Mouse (Mus musculus) liver, embryonic 12.5 days (tissue): ENCODE data around the gene Thap7. TPM values are rescaled to one million over a fixed set of nuclear protein-coding genes. Genes with fewer than 3 reads are reported as not detected.
"Not testable (repeated sequence)": the region's sequence is repeated elsewhere in the genome, so short reads cannot be mapped to it uniquely, and the experiment has no call there.

Experiments used
- ATAC-seq: fragments of 200-750 bp; cut with Nextera tagmentation; 2 replicates; pipeline ENCODE4 v1.8.0; 2017; ENCODE audit warnings: moderate number of reproducible peaks, mild to moderate bottlenecking, moderate library complexity
- H3K27ac ChIP-seq: fragments of 300-500 bp; sonication (generic); 2 replicates; pipeline ENCODE4 v1.5.1; 2016; ENCODE audit warnings: mild to moderate bottlenecking
- H3K27me3 ChIP-seq: fragments of 300-500 bp; sonication (generic); replicated peaks from 2 replicates; pipeline ENCODE4 v1.6.1; 2016; ENCODE audit warnings: mild to moderate bottlenecking, moderate library complexity
- H3K36me3 ChIP-seq: fragments of 300-500 bp; sonication (generic); 2 replicates; pipeline ENCODE4 v1.6.1; 2016; ENCODE audit warnings: mild to moderate bottlenecking, moderate library complexity
- H3K4me1 ChIP-seq: fragments of 300-500 bp; sonication (generic); 2 replicates; pipeline ENCODE4 v1.6.1; 2016
- H3K4me2 ChIP-seq: fragments of 300-500 bp; sonication (generic); 2 replicates; pipeline ENCODE4 v1.6.1; 2016; ENCODE audit warnings: mild to moderate bottlenecking, moderate library complexity
- H3K4me3 ChIP-seq: fragments of 300-500 bp; sonication (generic); 2 replicates; pipeline ENCODE4 v1.5.1; 2016; ENCODE audit warnings: mild to moderate bottlenecking, moderate library complexity
- H3K9ac ChIP-seq: fragments of 300-500 bp; sonication (generic); 2 replicates; pipeline ENCODE4 v1.6.1; 2016; ENCODE audit warnings: mild to moderate bottlenecking, moderate library complexity
- H3K9me3 ChIP-seq: fragments of 300-500 bp; sonication (generic); replicated peaks from 2 replicates; pipeline ENCODE4 v1.6.1; 2016; ENCODE audit warnings: mild to moderate bottlenecking, moderate library complexity
- WGBS: fragments of 180-500 bp; shearing (Covaris S2); methylation state at CpG from one replicate; pipeline ENCODE4 v1.1.7; 2016; ENCODE audit not compliant: insufficient replicate concordance; 5-methylcytosine and 5-hydroxymethylcytosine counted together
- polyA plus RNA-seq: library from polyadenylated mRNA; unstranded; fragments of >200 nt; fragmentation: Nextera tagmentation; extraction: Ambion mirVana; gene quantifications from 2 replicates; pipeline ENCODE4 v1.2.1, GENCODE M21; 2016

The Thap7 gene
- polyA plus RNA-seq, 1 experiment from 2014 or later, result 36.6 TPM

GRCm38 (mm10) chr16:17528276-17528675 lies 2.7 kb downstream of the Thap7 start:
- peaks cover 59% of the 10 kb centered on the region for H3K36me3 ChIP-seq
- no peaks in the 10 kb centered on the region; the same call in 1 of the 2 replicates for H3K27me3 ChIP-seq
- H3K9me3 ChIP-seq, result no peaks in the 10 kb centered on the region
- H3K4me3 ChIP-seq, result no peak overlapping the region
- no peak overlapping the region for H3K4me2 ChIP-seq
- no peak for ATAC-seq
- H3K9ac ChIP-seq, result no peak overlapping the region
- H3K4me1 ChIP-seq, result peaks cover 33% of the 10 kb centered on the region
- H3K27ac ChIP-seq, result no peak overlapping the region
- WGBS, result 85% methylated on average over 13 of the region's 13 CpGs

- Histone ChIP-seq H3K9ac (no peak overlapping the region), H3K4me1 (peaks cover 31% of the 10 kb centered on the region), H3K27me3 (no peaks in the 10 kb centered on the region; the same call in 1 of the 2 replicates), H3K27ac (no peak overlapping the region), H3K36me3 (peaks cover 65% of the 10 kb centered on the region), H3K4me2 (no peak overlapping the region), H3K4me3 (no peak overlapping the region), H3K9me3 (no peaks in the 10 kb centered on the region)
- no peak for ATAC-seq
Observed at GRCm38 (mm10) chr16:17527606-17528005, 3.3 kb downstream of the Thap7 start.

DNA sequence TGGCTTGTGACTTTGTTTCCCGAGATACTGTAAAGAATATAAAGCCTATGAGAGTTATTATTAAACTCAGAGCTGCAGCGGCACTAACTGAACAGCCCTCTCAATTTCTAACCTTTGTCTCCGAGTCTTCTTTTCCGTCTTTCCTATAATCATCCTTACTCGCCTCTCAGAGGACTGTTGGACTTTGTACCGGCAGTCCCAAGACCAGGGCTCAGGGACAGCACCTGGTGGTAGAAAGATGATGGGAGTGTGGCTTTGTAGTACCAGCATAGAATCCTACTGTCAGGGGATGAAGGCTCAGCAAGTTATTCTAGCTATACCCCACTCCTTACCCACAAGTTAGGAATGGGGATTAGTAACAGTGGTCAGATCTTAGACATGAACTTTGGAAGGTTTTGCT lies 4.7 kb downstream of the Thap7 start:
- Histone ChIP-seq H3K27ac (peak overlapping the region; percentile 39; the same call in 1 of the 2 replicates), H3K4me1 (peaks cover 18% of the 10 kb centered on the region), H3K36me3 (peaks cover 79% of the 10 kb centered on the region), H3K27me3 (no peaks in the 10 kb centered on the region), H3K4me2 (no peak overlapping the region), H3K4me3 (no peak overlapping the region), H3K9ac (no peak overlapping the region), H3K9me3 (no peaks in the 10 kb centered on the region)
- no peak for ATAC-seq
- WGBS, result 76% methylated on average over 6 of the region's 6 CpGs

DNA sequence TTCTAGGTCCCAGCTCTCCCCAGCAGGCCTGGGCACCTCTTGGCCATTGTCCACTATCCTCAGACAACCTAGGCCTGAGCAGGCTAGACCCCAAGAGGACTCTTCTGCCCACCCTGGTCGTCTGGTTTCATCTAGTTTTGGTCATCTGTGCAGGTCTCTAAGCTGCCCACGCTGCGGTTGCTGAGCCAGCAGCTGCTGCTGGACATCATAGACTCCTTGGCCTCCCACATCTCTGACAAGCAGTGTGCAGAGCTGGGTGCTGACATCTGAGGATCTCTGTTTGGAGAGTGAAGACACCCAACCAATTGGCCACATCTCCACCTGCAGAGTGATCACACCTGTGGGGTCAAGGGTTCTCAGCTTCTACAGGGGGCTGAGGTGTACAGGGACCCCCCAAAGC lies 5.4 kb downstream of the Thap7 start:
- Histone ChIP-seq H3K9me3 (no peaks in the 10 kb centered on the region), H3K4me3 (no peak overlapping the region), H3K27ac (no peak overlapping the region), H3K4me2 (no peak overlapping the region), H3K9ac (no peak overlapping the region), H3K4me1 (peaks cover 17% of the 10 kb centered on the region), H3K36me3 (peaks cover 86% of the 10 kb centered on the region), H3K27me3 (no peaks in the 10 kb centered on the region)
- 75% methylated on average over 3 of the region's 3 CpGs for WGBS
- no peak for ATAC-seq

- Histone ChIP-seq H3K9me3 (no peaks in the 10 kb centered on the region), H3K4me1 (0 out of 2 replicates have a peak, but pooled peaks cover 5% of the 10 kb centered on the region), H3K4me2 (no peak overlapping the region), H3K9ac (no peak overlapping the region), H3K27ac (no peak overlapping the region), H3K36me3 (peaks cover 98% of the 10 kb centered on the region), H3K27me3 (no peaks in the 10 kb centered on the region), H3K4me3 (no peak overlapping the region)
- no peak for ATAC-seq
- WGBS, result 80% methylated on average over 11 of the region's 11 CpGs
Observed at GRCm38 (mm10) chr16:17524156-17524555, 6.8 kb downstream of the Thap7 start.

- ATAC-seq, result no peak
- H3K36me3 ChIP-seq, result peaks cover 98% of the 10 kb centered on the region
- 63% methylated on average over 2 of the region's 2 CpGs for WGBS
Observed at GRCm38 (mm10) chr16:17518910-17519309, 12.0 kb downstream of the Thap7 start.

GRCm38 (mm10) chr16:17511431-17511830 lies 19.5 kb downstream of the Thap7 start:
- Histone ChIP-seq H3K36me3 (peaks cover 45% of the 10 kb centered on the region), H3K4me1 (peaks cover 25% of the 10 kb centered on the region), H3K27me3 (0 out of 2 replicates have a peak, but pooled peaks cover 6% of the 10 kb centered on the region), H3K4me3 (no peak overlapping the region), H3K27ac (no peak overlapping the region), H3K9ac (no peak overlapping the region), H3K9me3 (no peaks in the 10 kb centered on the region), H3K4me2 (no peak overlapping the region)
- 74% methylated on average over 4 of the region's 4 CpGs for WGBS
- no peak for ATAC-seq

More at GRCm38 (mm10) chr16:17518910-17519309, 12.0 kb downstream of the Thap7 start:
- Histone ChIP-seq H3K4me1 (no peaks in the 10 kb centered on the region), H3K4me3 (no peak overlapping the region), H3K27me3 (no peaks in the 10 kb centered on the region), H3K9ac (no peak overlapping the region), H3K27ac (no peak overlapping the region), H3K9me3 (no peaks in the 10 kb centered on the region), H3K4me2 (no peak overlapping the region)

DNA sequence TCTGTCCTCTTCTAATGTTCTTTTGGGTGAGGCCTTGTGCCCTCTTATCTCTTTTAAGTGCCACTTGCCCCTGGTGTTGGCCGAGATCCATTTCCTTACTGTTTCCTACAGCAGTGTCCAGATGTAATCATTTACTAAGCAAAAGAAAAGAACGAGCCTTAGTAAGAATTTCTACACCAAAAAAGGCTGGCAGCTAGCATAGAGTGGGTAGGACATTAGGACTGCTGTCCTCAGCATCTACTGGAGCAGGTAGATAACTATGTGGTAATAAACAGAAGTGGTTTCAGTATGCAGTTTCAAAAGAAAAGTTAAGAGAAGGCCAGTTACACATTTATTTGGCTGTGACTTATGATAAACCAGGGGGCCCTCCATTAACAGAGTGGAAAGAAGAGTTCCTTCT lies 20.2 kb downstream of the Thap7 start:
- ATAC-seq, result no peak
- 36% methylated on average over 2 of the region's 2 CpGs for WGBS
- Histone ChIP-seq H3K9ac (no peak overlapping the region), H3K4me1 (peaks cover 25% of the 10 kb centered on the region), H3K4me3 (0 out of 2 replicates have a peak overlapping the region, but pooled peaks have one; percentile 79), H3K27me3 (peaks cover 13% of the 10 kb centered on the region; the same call in 1 of the 2 replicates), H3K4me2 (peak overlapping the region; percentile 73; the same call in 1 of the 2 replicates), H3K9me3 (no peaks in the 10 kb centered on the region), H3K36me3 (peaks cover 38% of the 10 kb centered on the region), H3K27ac (0 out of 2 replicates have a peak overlapping the region, but pooled peaks have one; percentile 2)

- peaks cover 32% of the 10 kb centered on the region for H3K36me3 ChIP-seq
Observed at GRCm38 (mm10) chr16:17510143-17510542, 20.8 kb downstream of the Thap7 start.

DNA sequence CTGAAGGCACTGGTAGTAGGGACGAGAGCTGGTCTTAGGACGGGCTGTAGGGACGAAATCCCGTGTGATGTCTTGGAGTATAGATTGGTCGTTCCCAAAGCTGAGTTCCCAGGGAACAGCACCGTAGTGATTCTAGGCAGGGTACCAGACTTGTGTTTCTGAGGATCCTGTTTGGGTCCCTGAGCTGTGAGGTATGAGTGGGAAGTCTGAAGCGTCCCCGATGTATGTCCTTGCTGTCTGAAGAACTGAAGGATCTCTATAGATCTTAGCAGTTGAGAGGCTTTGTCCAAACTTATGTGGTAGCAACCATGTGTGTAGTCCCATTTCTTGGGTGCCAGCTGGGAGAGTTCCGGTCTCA lies 21.7 kb downstream of the Thap7 start:
- H3K9me3 ChIP-seq, result no peaks in the 10 kb centered on the region
- H3K4me3 ChIP-seq, result peak overlapping the region; percentile 79
- peak overlapping the region; percentile 80 for H3K9ac ChIP-seq
- H3K27ac ChIP-seq, result peak overlapping the region; percentile 92
- ATAC-seq, result no peak
- peaks cover 26% of the 10 kb centered on the region for H3K27me3 ChIP-seq
- peaks cover 24% of the 10 kb centered on the region for H3K36me3 ChIP-seq
- WGBS, result 7% methylated on average over 9 of the region's 9 CpGs
- peaks cover 25% of the 10 kb centered on the region for H3K4me1 ChIP-seq
- H3K4me2 ChIP-seq, result peak overlapping the region; percentile 73

More at GRCm38 (mm10) chr16:17510143-17510542, 20.8 kb downstream of the Thap7 start:
- Histone ChIP-seq H3K9me3 (no peaks in the 10 kb centered on the region), H3K4me2 (peak overlapping the region; percentile 73), H3K9ac (no peak overlapping the region; the same call in 1 of the 2 replicates), H3K27ac (0 out of 2 replicates have a peak overlapping the region, but pooled peaks have one; percentile 2), H3K27me3 (peaks cover 17% of the 10 kb centered on the region), H3K4me1 (peaks cover 25% of the 10 kb centered on the region), H3K4me3 (0 out of 2 replicates have a peak overlapping the region, but pooled peaks have one; percentile 79)
- WGBS, result 91% methylated on average over 2 of the region's 2 CpGs
- no peak for ATAC-seq

DNA sequence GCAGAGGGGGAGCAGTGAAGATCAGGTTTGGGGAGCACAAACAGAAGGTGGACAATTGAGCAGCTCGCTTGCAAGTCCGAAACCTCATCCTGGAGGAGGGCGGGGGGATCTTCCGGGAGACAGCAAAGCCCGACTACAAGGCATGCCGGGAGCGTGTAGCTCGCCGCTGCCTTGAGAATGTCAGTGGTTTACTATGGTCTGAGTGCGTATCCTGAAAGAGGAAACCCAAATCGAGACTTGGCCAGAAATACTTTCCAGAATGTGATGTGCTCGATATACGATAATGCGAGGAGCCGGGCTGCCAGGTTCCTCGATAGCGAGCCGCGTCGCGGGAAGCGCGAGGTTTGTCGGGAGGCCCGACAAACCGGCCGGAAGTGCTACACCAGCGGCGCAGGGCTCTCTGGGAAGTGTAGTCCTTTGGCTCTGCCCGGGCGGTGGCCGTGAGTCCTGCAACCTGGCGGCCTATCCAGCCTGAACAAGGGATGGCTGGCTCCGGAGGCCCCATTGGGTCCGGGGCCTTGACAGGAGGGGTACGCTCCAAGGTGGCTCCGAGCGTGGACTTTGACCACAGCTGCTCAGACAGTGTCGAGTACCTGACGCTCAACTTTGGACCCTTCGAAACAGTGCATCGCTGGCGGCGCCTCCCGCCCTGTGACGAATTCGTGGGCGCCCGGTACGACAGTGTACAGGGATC lies 22.2 kb downstream of the Thap7 start, which contains the start of gene Lztr1:
Gene Lztr1 (plus strand): TSS at position 143 of the 694 bp plus-strand sequence.
- Histone ChIP-seq H3K9ac (peak within 1 kb of the TSS; percentile 80), H3K27ac (peak within 1 kb of the TSS; percentile 92), H3K4me1 (peaks cover 25% of the 10 kb centered on the region), H3K4me2 (peak within 1 kb of the TSS; percentile 73), H3K4me3 (peak within 1 kb of the TSS; percentile 79), H3K27me3 (peaks cover 30% of the 10 kb centered on the region), H3K9me3 (no peaks in the 10 kb centered on the region), H3K36me3 (peaks cover 19% of the 10 kb centered on the region)
- WGBS, result under 1% methylated on average over 50 of the region's 50 CpGs
- ATAC-seq, result peak; percentile 98

GRCm38 (mm10) chr16:17508031-17508430 lies 22.9 kb downstream of the Thap7 start:
- peaks cover 25% of the 10 kb centered on the region for H3K4me1 ChIP-seq
- peak overlapping the region; percentile 80 for H3K9ac ChIP-seq
- H3K4me2 ChIP-seq, result peak overlapping the region; percentile 73
- ATAC-seq, H3K9me3 ChIP-seq: not testable (repeated sequence)
- H3K27ac ChIP-seq, result peak overlapping the region; percentile 92
- peaks cover 13% of the 10 kb centered on the region for H3K36me3 ChIP-seq
- WGBS, result 23% methylated on average over 3 of the region's 3 CpGs
- peaks cover 37% of the 10 kb centered on the region for H3K27me3 ChIP-seq
- H3K4me3 ChIP-seq, result peak overlapping the region; percentile 79
